Mouse (Mus musculus) bone marrow macrophage, adult 2 months (primary cell): ENCODE measurements around the gene Nat8f4.

Experiments
- CTCF ChIP-seq: IDR thresholded peaks from 2 replicates; pipeline ENCODE4 v1.5.1; 2012; ENCODE audit warnings: low read depth, mild to moderate bottlenecking, low read length, moderate library complexity
- POLR2A ChIP-seq: IDR thresholded peaks from 2 replicates; pipeline ENCODE4 v1.6.1; 2012; ENCODE audit warnings: mild to moderate bottlenecking, low read depth, low read length, borderline replicate concordance

- TF ChIP-seq CTCF (no peak), POLR2A (no peak)
Observed at GRCm38 (mm10) chr6:85909704-85910103, 5.0 kb upstream of the Nat8f4 start.
